Mouse (Mus musculus) spleen, postnatal 0 days (tissue): Measurements from ENCODE around the gene Ltbp1. TPM values are rescaled to one million over a fixed set of nuclear protein-coding genes. Genes with fewer than 3 reads are reported as not detected.

Source experiments
- polyA plus RNA-seq: library from polyadenylated mRNA; unstranded; fragments of >200 nt; fragmentation: Nextera tagmentation; extraction: Ambion mirVana; gene quantifications from 2 replicates; pipeline ENCODE4 v1.2.1, GENCODE M21; 2015

Gene Ltbp1
- polyA plus RNA-seq: 7.2 and 8.5 TPM in 2 replicates

DNA sequence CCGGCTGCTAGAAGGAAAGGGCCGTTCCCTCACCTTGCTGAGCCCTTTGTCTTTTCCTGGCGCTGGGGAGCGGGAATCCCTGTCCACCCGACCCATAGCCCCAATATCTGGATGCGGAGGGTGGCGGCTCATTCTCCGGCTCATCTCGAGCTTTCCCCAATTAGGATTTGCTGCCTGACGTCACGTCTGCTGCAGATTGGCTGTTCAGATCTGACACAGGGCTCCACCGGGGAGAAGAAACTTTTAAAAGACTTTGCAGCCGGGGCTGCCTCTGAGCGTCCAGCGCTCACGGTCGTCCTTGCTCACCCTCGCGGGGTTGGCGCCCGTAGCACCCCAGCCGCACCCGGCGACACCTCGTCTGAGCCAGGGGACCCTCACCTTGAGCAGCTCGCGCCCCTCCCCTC, at the start of gene Ltbp1:
TSS of gene Ltbp1 (plus strand) at position 288 of the 404 bp plus-strand sequence.

DNA sequence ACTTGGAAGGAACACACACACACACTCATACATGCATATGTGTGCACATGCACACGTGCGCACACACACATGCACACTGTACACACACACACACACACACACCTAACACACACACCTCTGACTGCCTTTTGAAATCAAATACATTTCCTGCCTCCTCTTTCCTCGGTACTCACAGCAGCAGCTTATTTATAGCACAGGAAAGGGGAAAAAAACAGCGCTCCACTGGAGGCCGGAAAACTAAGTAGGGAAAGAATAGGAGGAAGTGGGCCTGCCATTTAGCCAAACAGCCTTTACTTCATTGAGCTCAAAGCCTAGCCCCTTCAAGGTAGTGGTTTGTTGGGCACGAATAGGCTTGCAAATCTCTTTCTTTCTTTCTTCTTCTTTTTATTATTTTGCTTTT, 430.2 kb downstream of the Ltbp1 start, which contains the start of gene Rasgrp3:
TSS of gene Rasgrp3 (plus strand) at position 298 of the 400 bp plus-strand sequence.

